Mouse (Mus musculus): Measurements from ENCODE around the gene Socs3.

- TF ChIP-seq CTCF (IDR thresholded peaks at IDR 0.05; ENCODE audit: control insufficient read depth, insufficient read depth, low read length): no peak
- no peak for TF ChIP-seq POLR2A (IDR thresholded peaks at IDR 0.05; ENCODE audit: borderline replicate concordance, control insufficient read depth, low read depth, low read length)
These were observed 15.8 kb downstream of the Socs3 start for GRCm38 (mm10) chr11:117954094-117954493.

Measured in bone marrow, adult 2 months (tissue).